Mouse (Mus musculus) bone marrow, adult 2 months (tissue): ENCODE measurements at regions not wholly inside any gene's neighbourhood (a gene's known extent, or its start where the extent isn't known, plus 50 kb on each side); places are given as distances from the start of the nearest gene placed in this dataset.

ENCODE experiments used
- CTCF ChIP-seq: fragments of 200-500 bp; IDR thresholded peaks from 2 replicates; pipeline ENCODE4 v1.5.1; 2011; ENCODE audit warnings: low read length, control low read depth; ENCODE audit not compliant: control insufficient read depth, insufficient read depth
- POLR2A ChIP-seq: fragments of 200-500 bp; IDR thresholded peaks from 2 replicates; pipeline ENCODE4 v1.6.1; 2011; ENCODE audit warnings: low read depth, mild to moderate bottlenecking, control low read depth, low read length, borderline replicate concordance; ENCODE audit not compliant: control insufficient read depth

GRCm38 (mm10) chr3:129470088-129470487 lies 62.1 kb upstream of the Elovl6 start:
- no peak for TF ChIP-seq CTCF
- no peak for TF ChIP-seq POLR2A
